Mouse (Mus musculus) forebrain, embryonic 13.5 days (tissue): Measurements from ENCODE around the gene Cdkn2a. TPM values are rescaled to one million over a fixed set of nuclear protein-coding genes. Genes with fewer than 3 reads are reported as not detected.
A peak's percentile ranks its signal among the peaks of the same experiment; 100 is the strongest.

Experiments used
- ATAC-seq: fragments of 200-750 bp; cut with Nextera tagmentation; 2 replicates; pipeline ENCODE4 v1.8.0; 2017
- H3K27ac ChIP-seq: fragments of 300-500 bp; sonication (generic); 2 replicates; pipeline ENCODE4 v1.5.1; 2015; ENCODE audit warnings: inconsistent platforms, mild to moderate bottlenecking, moderate library complexity
- H3K27me3 ChIP-seq: fragments of 300-500 bp; sonication (generic); 2 replicates; pipeline ENCODE4 v1.6.1; 2015; ENCODE audit warnings: mild to moderate bottlenecking, inconsistent platforms
- H3K36me3 ChIP-seq: fragments of 300-500 bp; sonication (generic); 2 replicates; pipeline ENCODE4 v1.6.1; 2015; ENCODE audit warnings: mild to moderate bottlenecking, inconsistent platforms; ENCODE audit not compliant: poor library complexity, severe bottlenecking
- H3K4me1 ChIP-seq: fragments of 300-500 bp; sonication (generic); 2 replicates; pipeline ENCODE4 v1.6.1; 2015; ENCODE audit warnings: inconsistent platforms
- H3K4me2 ChIP-seq: fragments of 300-500 bp; sonication (generic); 2 replicates; pipeline ENCODE4 v1.6.1; 2015; ENCODE audit warnings: inconsistent platforms, mild to moderate bottlenecking, moderate library complexity
- H3K4me3 ChIP-seq: fragments of 300-500 bp; sonication (generic); 2 replicates; pipeline ENCODE4 v1.5.1; 2015; ENCODE audit warnings: mild to moderate bottlenecking, inconsistent platforms
- H3K9ac ChIP-seq: fragments of 300-500 bp; sonication (generic); 2 replicates; pipeline ENCODE4 v1.6.1; 2015; ENCODE audit warnings: mild to moderate bottlenecking, inconsistent platforms
- H3K9me3 ChIP-seq: fragments of 300-500 bp; sonication (generic); replicated peaks from 2 replicates; pipeline ENCODE4 v1.6.1; 2016; ENCODE audit warnings: inconsistent platforms
- WGBS: fragments of 180-500 bp; shearing (Covaris S2); methylation state at CpG from one replicate; pipeline ENCODE4 v1.1.7; 2015; 5-methylcytosine and 5-hydroxymethylcytosine counted together
- polyA plus RNA-seq: library from polyadenylated mRNA; unstranded; fragments of >200 nt; fragmentation: Nextera tagmentation; extraction: Ambion mirVana; gene quantifications from 2 replicates; pipeline ENCODE4 v1.2.1, GENCODE M21; 2015

The Cdkn2a gene
- polyA plus RNA-seq, 1 experiment from 2014 or later = not detected

DNA sequence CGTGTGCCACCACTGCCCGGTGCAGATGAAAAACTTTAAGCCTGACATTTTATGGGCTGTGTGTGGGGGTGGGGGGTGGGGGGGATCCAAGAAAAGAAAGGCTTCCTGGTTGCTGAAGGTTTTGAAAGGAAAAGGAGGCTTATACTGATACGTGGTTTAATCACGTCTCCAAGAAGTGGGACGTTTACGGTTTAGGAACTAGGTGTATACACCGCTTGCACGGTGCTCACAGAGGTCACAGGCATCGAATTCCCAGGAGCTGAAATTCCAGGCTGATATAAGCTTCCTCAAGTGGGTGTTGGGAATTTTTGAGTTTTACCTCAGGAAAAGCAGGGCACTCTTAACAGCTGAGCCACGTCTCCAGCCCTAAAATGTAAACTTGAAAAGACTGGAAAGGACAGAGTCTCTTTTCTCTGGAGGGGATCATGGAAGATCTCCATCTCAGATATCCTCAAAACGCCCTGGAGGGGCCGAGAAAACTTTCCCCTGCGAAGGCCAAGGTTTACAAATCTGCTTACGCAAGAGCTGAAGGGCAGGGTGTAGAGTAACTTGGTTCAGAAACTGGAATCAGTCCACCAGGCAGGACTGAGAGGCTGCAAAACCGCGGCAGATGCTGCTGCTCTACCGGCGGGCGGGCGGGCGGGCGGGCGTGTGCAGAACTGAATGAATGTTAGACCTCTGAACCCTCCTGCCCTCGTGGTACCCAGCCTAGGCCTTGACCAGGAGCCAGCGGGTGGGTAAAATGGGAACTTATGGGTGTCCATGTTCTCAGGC is 18.5 kb downstream of the Cdkn2a start:
- ATAC-seq = no peak
- Histone ChIP-seq H3K36me3 (no peaks in the 10 kb centered on the region), H3K4me1 (no peaks in the 10 kb centered on the region; the same call in 1 of the 2 replicates), H3K4me3 (no peak overlapping the region), H3K4me2 (no peak overlapping the region), H3K9ac (no peak overlapping the region), H3K27ac (no peak overlapping the region), H3K27me3 (peaks cover 96% of the 10 kb centered on the region), H3K9me3 (no peaks in the 10 kb centered on the region; the same call in 1 of the 2 replicates)
- WGBS = 1% methylated on average over 25 of the region's 25 CpGs

DNA sequence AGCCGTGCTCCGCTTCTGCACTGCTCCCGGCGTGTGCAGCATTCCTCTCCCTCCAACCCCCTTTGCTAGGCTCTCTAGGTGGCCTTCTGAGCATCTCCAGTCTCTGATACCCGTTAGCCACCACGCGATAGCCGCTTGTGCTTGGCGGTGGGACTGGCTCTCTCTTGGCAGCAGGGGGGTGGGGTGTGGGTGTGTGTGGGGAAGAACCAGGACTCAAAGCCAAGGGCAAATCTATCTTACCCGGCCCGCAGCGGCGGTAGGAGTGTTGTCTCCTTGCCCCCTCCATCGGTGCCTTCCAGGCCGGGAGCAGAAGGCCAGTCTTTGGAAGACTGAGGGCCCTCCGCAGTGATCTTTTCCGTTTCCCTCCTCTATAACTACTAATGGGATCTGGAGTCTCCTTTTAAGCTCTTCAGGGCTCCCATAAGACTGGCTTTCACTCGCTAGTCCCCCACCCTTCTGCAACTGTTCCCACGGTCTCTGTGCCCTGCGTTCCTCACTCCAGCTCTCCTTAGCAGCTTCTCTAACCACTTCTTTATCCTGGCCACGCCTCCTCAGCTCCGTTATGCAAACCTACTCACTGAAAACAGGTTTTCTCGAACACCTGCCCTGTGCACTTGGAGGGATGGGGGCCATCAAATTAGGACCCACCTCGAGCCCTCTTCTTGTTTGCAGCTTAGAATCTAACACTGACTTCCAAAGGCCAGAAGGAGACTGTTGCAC is 19.5 kb downstream of the Cdkn2a start:
- H3K4me2 ChIP-seq = no peak overlapping the region
- 1% methylated on average over 24 of the region's 24 CpGs for WGBS

DNA sequence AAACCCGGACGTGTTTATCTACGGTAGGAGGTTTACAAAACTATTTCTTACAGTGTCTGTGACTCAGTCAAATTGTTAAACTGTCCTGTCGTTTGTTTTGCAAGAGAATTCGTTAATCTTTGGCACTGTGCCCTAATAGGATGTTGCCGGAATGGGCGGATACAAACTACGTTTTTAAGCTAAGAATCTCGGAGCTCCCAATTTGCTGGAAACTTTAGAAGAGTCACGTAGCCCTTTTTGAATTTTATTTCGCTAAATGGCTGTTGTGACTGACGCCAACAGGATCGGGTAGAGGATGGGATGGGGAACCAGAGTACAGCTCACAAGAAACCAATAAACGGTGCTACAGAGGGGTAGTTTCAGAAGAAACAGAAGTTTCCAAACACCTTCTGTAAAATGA is 20.4 kb downstream of the Cdkn2a start:
- Histone ChIP-seq H3K4me1 (no peaks in the 10 kb centered on the region; the same call in 1 of the 2 replicates), H3K4me2 (no peak overlapping the region), H3K4me3 (no peak overlapping the region), H3K36me3 (no peaks in the 10 kb centered on the region), H3K9me3 (no peaks in the 10 kb centered on the region; the same call in 1 of the 2 replicates), H3K27ac (no peak overlapping the region), H3K27me3 (peaks cover 93% of the 10 kb centered on the region), H3K9ac (no peak overlapping the region)
- under 1% methylated on average over 14 of the region's 14 CpGs for WGBS
- no peak for ATAC-seq

More for the DNA sequence above, 19.5 kb downstream of the Cdkn2a start:
- Histone ChIP-seq H3K9me3 (no peaks in the 10 kb centered on the region; the same call in 1 of the 2 replicates), H3K27ac (no peak overlapping the region), H3K36me3 (no peaks in the 10 kb centered on the region), H3K4me3 (no peak overlapping the region), H3K9ac (no peak overlapping the region), H3K4me1 (no peaks in the 10 kb centered on the region; the same call in 1 of the 2 replicates), H3K27me3 (peaks cover 96% of the 10 kb centered on the region)
- no peak for ATAC-seq

- ATAC-seq = 0 out of 2 replicates have a peak, but pooled peaks have one; percentile 36
- Histone ChIP-seq H3K4me3 (no peak overlapping the region), H3K4me2 (no peak overlapping the region), H3K36me3 (no peaks in the 10 kb centered on the region), H3K9me3 (no peaks in the 10 kb centered on the region; the same call in 1 of the 2 replicates), H3K9ac (no peak overlapping the region), H3K27ac (no peak overlapping the region), H3K4me1 (no peaks in the 10 kb centered on the region; the same call in 1 of the 2 replicates), H3K27me3 (peaks cover 93% of the 10 kb centered on the region)
- 0% methylated on average over 9 of the region's 9 CpGs for WGBS
These were observed 20.9 kb downstream of the Cdkn2a start for GRCm38 (mm10) chr4:89273585-89273984.

DNA sequence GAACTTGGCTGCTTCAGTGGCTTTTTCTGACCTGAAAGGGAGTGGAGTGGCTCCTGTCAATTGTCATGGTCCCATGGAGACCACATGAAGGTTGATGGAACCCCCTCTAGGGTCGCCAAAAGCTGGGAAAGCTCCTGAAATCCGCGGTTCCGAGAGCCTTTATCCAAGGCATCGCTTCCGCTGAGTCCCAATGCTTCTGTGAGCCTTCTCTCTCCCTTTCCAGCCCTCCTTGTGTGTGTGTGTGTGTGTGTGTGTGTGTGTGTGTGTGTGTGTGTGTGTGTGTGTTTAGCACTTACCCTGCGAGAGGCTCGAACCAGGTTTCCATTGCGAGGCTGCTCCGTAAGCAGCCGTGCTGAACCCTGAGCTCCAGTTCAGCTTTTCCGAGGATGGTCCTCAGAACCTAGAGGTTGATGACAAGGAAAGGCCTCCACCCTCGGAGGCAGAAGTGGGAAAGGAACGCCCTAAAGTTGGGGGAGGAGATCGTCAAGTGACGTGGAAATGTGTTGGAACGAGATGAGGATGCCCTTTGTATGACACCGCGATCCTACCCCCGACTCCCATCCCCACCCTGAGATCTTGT is 21.4 kb downstream of the Cdkn2a start:
- WGBS = under 1% methylated on average over 19 of the region's 20 CpGs
- 0 out of 2 replicates have a peak, but pooled peaks have one; percentile 17 for ATAC-seq
- H3K36me3 ChIP-seq = no peaks in the 10 kb centered on the region
- no peak overlapping the region for H3K9ac ChIP-seq
- H3K9me3 ChIP-seq = no peaks in the 10 kb centered on the region; the same call in 1 of the 2 replicates
- peaks cover 93% of the 10 kb centered on the region for H3K27me3 ChIP-seq
- H3K4me3 ChIP-seq = no peak overlapping the region
- H3K4me1 ChIP-seq = no peaks in the 10 kb centered on the region; the same call in 1 of the 2 replicates
- H3K4me2 ChIP-seq = no peak overlapping the region
- no peak overlapping the region for H3K27ac ChIP-seq

GRCm38 (mm10) chr4:89272101-89272718 is 22.2 kb downstream of the Cdkn2a start:
- ATAC-seq = no peak
- WGBS = 4% methylated on average over 18 of the region's 18 CpGs
- no peak overlapping the region for H3K4me2 ChIP-seq
- no peak overlapping the region for H3K27ac ChIP-seq
- peaks cover 90% of the 10 kb centered on the region for H3K27me3 ChIP-seq
- H3K36me3 ChIP-seq = no peaks in the 10 kb centered on the region
- no peaks in the 10 kb centered on the region; the same call in 1 of the 2 replicates for H3K4me1 ChIP-seq
- H3K4me3 ChIP-seq = no peak overlapping the region
- no peak overlapping the region for H3K9ac ChIP-seq
- H3K9me3 ChIP-seq = no peaks in the 10 kb centered on the region

DNA sequence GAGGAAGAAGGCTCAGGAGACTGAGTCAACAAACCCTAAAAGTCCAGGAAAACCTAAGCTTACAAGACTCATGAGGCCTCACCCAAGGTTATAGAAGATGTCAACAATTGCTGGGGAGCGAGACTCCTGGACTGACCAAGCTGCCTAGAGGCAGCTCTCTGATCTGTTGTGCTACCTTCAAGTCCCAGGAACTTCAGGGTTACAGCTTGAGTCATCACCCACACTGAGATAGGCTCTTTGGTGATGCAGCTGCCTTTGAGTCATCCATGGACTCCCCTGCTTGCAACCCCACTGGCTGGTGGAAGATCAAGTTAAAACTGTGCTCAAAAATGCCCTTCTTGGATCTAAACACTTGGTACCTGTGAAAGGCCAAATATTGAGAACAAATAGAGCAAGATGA is 36.7 kb downstream of the Cdkn2a start:
- Histone ChIP-seq H3K27me3 (no peaks in the 10 kb centered on the region), H3K27ac (no peak overlapping the region), H3K4me3 (no peak overlapping the region), H3K4me1 (no peaks in the 10 kb centered on the region), H3K9me3 (no peaks in the 10 kb centered on the region), H3K4me2 (no peak overlapping the region), H3K36me3 (no peaks in the 10 kb centered on the region), H3K9ac (no peak overlapping the region)
- 81% methylated on average over 1 of the region's 1 CpGs for WGBS
- no peak for ATAC-seq

- ATAC-seq = no peak
- 95% methylated on average over 8 of the region's 8 CpGs for WGBS
- Histone ChIP-seq H3K36me3 (no peaks in the 10 kb centered on the region), H3K27me3 (no peaks in the 10 kb centered on the region), H3K4me2 (no peak overlapping the region), H3K27ac (no peak overlapping the region), H3K9ac (no peak overlapping the region), H3K4me1 (no peaks in the 10 kb centered on the region), H3K4me3 (no peak overlapping the region), H3K9me3 (no peaks in the 10 kb centered on the region)
These were observed 60.0 kb downstream of the Cdkn2a start for GRCm38 (mm10) chr4:89234446-89234845.

Other genes with a start within 250 kb of the Cdkn2a start
- 46.6 and 52.0 TPM in 2 replicates for gene Mtap, start 157.5 kb downstream of the Cdkn2a start, polyA plus RNA-seq
- 0.19 and 0.38 TPM in 2 replicates for gene Cdkn2b, start 16.4 kb upstream of the Cdkn2a start, polyA plus RNA-seq